Mouse (Mus musculus) kidney, adult 10 weeks (tissue): Measurements from ENCODE around the gene Vmn2r65. TPM values are rescaled to one million over a fixed set of nuclear protein-coding genes. Genes with fewer than 3 reads are reported as not detected.

Experiments used
- polyA plus RNA-seq: library from polyadenylated mRNA; stranded (reverse); fragments of 350-450 nt; fragmentation: Illumina TruSeq; extraction: RNeasy Lipid Tissue Mini Kit (QIAGEN cat#74804); gene quantifications from one replicate; pipeline ENCODE4 v1.2.3, GENCODE M21; 2014; ENCODE audit warnings: low read depth, low replicate concordance

The Vmn2r65 gene
- not detected for polyA plus RNA-seq

GRCm38 (mm10) chr7:84964015-84964414, at the start of gene Vmn2r65:
Vmn2r65 (minus strand) TSS chr7:84964115.

DNA sequence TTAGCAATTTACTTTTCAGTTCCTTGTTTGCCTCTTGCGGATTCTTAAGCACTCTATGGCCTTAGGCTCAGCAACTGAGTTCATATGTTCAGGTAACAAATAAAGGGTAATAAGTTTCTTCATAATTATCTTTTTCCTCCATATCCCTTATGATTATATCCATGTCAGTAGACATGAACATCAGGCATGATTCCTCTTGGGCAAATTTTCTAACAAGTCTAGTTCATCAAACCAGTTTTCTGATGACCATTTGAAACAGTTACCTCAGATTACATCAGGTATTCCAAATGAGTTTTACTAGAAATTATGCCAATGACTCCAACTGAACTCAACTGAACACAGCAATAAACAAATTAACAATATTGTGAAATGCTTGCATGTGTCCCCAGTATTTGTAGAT, 48.3 kb upstream of the Vmn2r65 start, which contains the start of gene Vmn2r66:
Gene Vmn2r66, minus strand, starts transcription at position 101 of the 400 bp plus-strand sequence.

Other genes starting within 250 kb of the Vmn2r65 start
- gene Olfr291, start 110.6 kb downstream of the Vmn2r65 start, polyA plus RNA-seq, result not detected
- not detected for gene Vmn2r66, start 48.2 kb upstream of the Vmn2r65 start, polyA plus RNA-seq
- gene Vmn2r67, start 191.9 kb upstream of the Vmn2r65 start, polyA plus RNA-seq, result not detected